Mouse (Mus musculus): ENCODE measurements around the gene Cs. TPM values are rescaled to one million over a fixed set of nuclear protein-coding genes. Genes with fewer than 3 reads are reported as not detected.
"Not testable (repeated sequence)": the region's sequence is repeated elsewhere in the genome, so short reads cannot be mapped to it uniquely, and the experiment has no call there.

Cs gene
- polyA plus RNA-seq (2015; fragmentation: Nextera tagmentation; extraction: Ambion mirVana) = 334 and 347 TPM in 2 replicates

DNA sequence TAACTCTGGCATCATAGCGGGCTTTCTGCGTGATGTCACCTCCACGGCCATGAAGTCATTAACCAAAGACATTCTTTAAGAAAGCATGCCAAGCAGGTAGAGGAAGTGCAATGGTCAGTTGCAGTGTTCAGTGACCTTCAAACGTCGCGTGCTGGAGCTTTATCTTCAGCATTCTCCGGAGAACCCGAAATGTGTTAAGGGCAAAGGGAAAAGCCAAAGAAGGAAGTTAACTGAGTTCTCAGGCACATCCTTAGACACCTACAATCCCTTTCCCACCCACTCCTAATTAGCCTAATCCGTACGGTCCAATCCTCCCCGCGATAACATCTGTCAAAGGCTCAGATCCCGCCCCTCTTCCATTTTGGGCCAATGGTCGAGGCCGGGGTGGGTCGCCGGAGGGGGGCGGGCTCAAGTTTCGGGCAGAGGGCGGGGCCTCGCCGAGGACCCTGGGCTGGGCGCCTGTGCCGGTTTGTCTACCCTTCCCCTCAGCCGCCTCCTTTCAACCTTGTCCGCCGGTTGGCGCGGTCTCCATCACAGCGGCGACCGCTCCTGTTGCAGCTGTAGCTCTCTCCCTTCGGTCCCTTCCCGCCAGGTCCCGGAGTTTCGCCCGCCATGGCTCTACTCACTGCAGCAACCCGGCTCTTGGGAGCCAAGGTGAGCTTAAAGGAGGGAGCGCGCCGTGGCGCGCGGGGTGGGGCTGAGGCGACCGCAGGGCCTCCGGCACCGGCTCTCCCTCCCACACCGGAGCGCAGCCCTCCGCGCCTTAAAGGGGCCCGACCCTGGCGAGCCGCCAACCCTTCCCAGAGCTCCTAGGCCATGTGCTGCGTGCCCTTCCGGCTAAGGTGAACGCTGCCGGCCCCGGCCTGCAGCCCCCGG, at the start of gene Cs:
TSS of gene Cs (plus strand) at position 429 of the 876 bp plus-strand sequence.
- Histone ChIP-seq H3K4me3 (ENCODE audit: low read length) (peak within 1 kb of the TSS; percentile 95), H3K4me2 (ENCODE audit: low read depth, low read length) (peak within 1 kb of the TSS; percentile 73), H3K9ac (ENCODE audit: low read depth, low read length) (peak within 1 kb of the TSS; percentile 88), H3K9me3 (ENCODE audit: control insufficient read depth, low read length) (no peaks in the 10 kb centered on the region), H3K27ac (ENCODE audit: low read length) (peak within 1 kb of the TSS; percentile 98), H3K4me1 (ENCODE audit: control insufficient read depth, insufficient read depth, low read length) (peaks cover 23% of the 10 kb centered on the region), H3K36me3 (ENCODE audit: control insufficient read depth, insufficient read depth, low read length) (no peaks in the 10 kb centered on the region; the same call in 1 of the 2 replicates), H3K27me3 (replicated peaks; ENCODE audit: control insufficient read depth, insufficient read depth, low read length) (no peaks in the 10 kb centered on the region)
- 1% methylated on average over 61 of the region's 61 CpGs for WGBS
- ATAC-seq = peak; percentile 94

DNA sequence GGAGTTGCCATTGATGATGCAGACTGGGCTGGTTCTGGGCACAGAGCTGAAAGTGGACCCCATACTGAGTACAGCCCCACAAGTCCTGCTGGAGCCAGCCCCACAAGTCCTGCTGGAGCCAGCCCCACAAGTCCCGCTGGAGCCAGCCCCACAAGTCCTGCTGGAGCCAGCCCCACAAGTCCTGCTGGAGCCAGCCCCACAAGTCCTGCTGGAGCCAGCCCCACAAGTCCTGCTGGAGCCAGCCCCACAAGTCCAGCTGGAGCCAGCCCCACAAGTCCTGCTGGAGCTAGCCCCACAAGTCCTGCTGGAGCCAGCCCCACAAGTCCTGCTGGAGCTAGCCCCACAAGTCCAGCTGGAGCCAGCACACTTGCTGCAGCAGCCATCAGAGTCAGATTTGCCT, 46.9 kb upstream of the Cs start:
- not testable (repeated sequence) for H3K4me1 ChIP-seq (ENCODE audit: control insufficient read depth, insufficient read depth, low read length); H3K27ac ChIP-seq (ENCODE audit: low read length); ATAC-seq; H3K27me3 ChIP-seq (replicated peaks; ENCODE audit: control insufficient read depth, insufficient read depth, low read length); H3K36me3 ChIP-seq (ENCODE audit: control insufficient read depth, insufficient read depth, low read length); H3K9ac ChIP-seq (ENCODE audit: low read depth, low read length); H3K4me3 ChIP-seq (ENCODE audit: low read length); H3K9me3 ChIP-seq (ENCODE audit: control insufficient read depth, low read length); H3K4me2 ChIP-seq (ENCODE audit: low read depth, low read length)
- 71% methylated on average over 1 of the region's 1 CpGs for WGBS

DNA sequence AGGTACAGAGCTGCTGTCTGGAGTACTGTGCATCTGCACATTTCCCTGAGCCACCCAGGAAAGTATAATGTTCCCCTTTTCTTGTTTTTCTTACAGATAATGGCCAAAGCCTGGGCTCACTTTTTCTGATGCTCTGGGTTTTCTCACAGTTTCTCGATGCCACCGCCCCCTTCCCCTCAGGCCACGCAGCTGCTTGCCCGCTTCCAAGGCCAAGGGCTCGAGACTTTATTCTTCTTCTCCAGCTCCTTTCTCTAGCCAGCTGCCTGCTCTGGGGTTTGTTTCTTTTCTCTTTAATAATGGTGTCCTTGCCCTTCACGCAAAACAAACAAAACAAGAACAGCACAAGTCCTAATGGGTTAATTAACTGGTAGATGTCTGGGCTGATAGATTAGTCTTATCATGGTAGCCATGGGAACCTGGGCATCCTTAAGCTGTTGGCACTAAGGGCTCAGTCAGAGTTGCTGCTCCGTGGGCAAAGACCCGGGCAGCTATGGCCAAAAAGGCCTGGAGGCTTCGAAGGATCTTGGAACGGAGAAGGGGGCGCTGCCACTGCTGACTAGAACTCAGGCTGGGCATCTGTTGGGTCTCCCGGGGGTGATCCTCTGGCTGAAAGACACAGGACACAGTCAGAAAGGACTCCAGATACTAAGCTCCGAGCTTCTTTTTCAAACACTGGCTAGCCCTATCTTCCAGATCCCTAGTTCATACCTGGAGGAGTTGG, 41.0 kb upstream of the Cs start:
- Histone ChIP-seq H3K4me3 (ENCODE audit: low read length) (no peak overlapping the region), H3K36me3 (ENCODE audit: control insufficient read depth, insufficient read depth, low read length) (no peaks in the 10 kb centered on the region), H3K9ac (ENCODE audit: low read depth, low read length) (no peak overlapping the region), H3K4me2 (ENCODE audit: low read depth, low read length) (no peak overlapping the region), H3K4me1 (ENCODE audit: control insufficient read depth, insufficient read depth, low read length) (peaks cover 3% of the 10 kb centered on the region; the same call in 1 of the 2 replicates), H3K27ac (ENCODE audit: low read length) (no peak overlapping the region), H3K27me3 (replicated peaks; ENCODE audit: control insufficient read depth, insufficient read depth, low read length) (no peaks in the 10 kb centered on the region), H3K9me3 (ENCODE audit: control insufficient read depth, low read length) (no peaks in the 10 kb centered on the region)
- ATAC-seq = no peak
- WGBS = 68% methylated on average over 13 of the region's 13 CpGs

DNA sequence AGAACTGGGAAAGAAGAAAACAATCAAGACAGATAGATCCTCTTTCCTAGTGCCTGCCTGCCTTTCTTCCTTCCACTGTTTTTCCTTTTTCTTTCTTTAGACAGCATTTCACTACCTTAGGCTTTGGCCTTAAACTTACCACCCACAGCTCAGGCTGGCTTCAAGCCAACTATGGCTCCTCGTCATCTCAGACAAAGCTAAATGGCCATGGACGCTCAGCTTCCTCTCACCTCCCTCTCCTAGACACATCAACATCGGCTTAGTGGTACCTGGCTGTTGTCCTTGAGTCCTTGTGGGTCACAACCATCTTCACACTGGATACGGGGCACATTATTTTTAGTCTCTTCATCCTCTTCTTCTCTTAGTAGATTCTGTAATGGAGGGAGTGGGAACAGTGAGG, 40.3 kb upstream of the Cs start:
- Histone ChIP-seq H3K27ac (ENCODE audit: low read length) (0 out of 2 replicates have a peak overlapping the region, but pooled peaks have one; percentile 13), H3K4me1 (ENCODE audit: control insufficient read depth, insufficient read depth, low read length) (peaks cover 4% of the 10 kb centered on the region), H3K27me3 (replicated peaks; ENCODE audit: control insufficient read depth, insufficient read depth, low read length) (no peaks in the 10 kb centered on the region), H3K36me3 (ENCODE audit: control insufficient read depth, insufficient read depth, low read length) (no peaks in the 10 kb centered on the region), H3K4me3 (ENCODE audit: low read length) (no peak overlapping the region), H3K4me2 (ENCODE audit: low read depth, low read length) (no peak overlapping the region), H3K9ac (ENCODE audit: low read depth, low read length) (no peak overlapping the region), H3K9me3 (ENCODE audit: control insufficient read depth, low read length) (no peaks in the 10 kb centered on the region)
- 71% methylated on average over 4 of the region's 4 CpGs for WGBS
- no peak for ATAC-seq

DNA sequence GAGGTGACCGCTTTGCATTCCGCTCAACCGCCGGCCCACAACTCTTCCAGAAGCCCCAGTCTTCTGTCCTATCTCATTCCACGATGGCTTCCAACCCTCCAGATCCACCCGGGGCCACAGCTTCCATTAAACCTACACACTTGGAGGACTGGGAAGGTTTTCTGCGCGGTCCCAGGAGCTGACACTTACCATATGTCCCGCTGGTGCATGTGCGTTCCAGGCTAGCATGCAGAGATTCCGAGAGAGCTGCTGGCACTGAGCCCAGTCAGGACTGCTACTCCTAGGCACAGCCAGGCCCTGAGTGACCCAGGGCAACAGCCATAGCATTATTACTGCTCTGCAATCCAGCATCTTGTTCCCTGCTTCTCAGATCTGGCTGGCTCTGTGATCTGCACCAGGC, 39.9 kb upstream of the Cs start:
- no peak overlapping the region for H3K4me2 ChIP-seq (ENCODE audit: low read depth, low read length)
- H3K4me1 ChIP-seq (ENCODE audit: control insufficient read depth, insufficient read depth, low read length) = peaks cover 8% of the 10 kb centered on the region
- no peak overlapping the region for H3K4me3 ChIP-seq (ENCODE audit: low read length)
- peak overlapping the region; percentile 3 for H3K9ac ChIP-seq (ENCODE audit: low read depth, low read length)
- 62% methylated on average over 11 of the region's 11 CpGs for WGBS
- H3K27me3 ChIP-seq (replicated peaks; ENCODE audit: control insufficient read depth, insufficient read depth, low read length) = no peaks in the 10 kb centered on the region
- H3K36me3 ChIP-seq (ENCODE audit: control insufficient read depth, insufficient read depth, low read length) = no peaks in the 10 kb centered on the region
- no peaks in the 10 kb centered on the region for H3K9me3 ChIP-seq (ENCODE audit: control insufficient read depth, low read length)
- ATAC-seq = peak; percentile 65
- 0 out of 2 replicates have a peak overlapping the region, but pooled peaks have one; percentile 13 for H3K27ac ChIP-seq (ENCODE audit: low read length)

DNA sequence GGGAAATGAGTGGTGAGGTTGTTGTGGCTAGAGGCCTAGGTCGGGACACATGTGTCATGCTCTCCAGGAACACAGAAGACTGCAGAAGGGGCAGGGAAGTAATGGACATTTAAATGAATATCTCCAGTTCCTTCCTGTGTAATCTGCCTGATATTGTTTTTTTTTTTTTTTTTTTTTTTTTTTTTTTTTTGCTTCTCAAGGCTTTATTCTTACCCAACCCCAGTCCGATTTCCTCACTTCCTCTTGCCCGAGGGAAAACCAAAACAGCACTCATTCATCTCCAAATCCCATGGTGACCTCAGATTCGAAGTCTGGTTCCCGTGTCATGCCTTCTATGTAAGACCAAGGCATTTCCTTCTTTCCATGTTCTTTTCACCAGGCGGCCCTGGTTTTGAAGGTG, 39.3 kb upstream of the Cs start:
- WGBS = 73% methylated on average over 6 of the region's 6 CpGs
- H3K27ac ChIP-seq (ENCODE audit: low read length) = no peak overlapping the region

DNA sequence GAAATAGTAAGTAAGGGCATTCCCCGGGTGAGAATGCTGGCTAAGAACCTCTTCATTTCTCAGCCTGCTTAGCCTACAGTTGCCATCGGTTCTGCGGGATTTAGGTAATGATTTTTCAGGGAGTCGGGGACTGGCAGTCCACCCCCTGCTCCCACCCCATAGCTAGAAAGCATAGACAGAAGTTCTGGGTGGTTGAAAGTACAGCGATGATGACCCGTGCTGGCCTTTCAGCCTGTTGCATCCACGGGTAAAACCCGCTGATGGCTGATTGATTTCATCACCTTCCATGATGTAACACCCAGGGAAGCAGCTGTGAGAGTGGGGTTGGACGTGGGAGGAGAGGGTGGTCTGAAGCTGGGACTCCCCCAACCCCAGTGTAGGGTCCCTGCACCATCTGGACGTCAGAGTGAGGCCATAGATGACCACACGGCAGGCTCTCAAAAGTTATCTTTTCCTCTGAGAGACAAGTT, 38.8 kb upstream of the Cs start, which contains the start of gene Il23a:
TSS of gene Il23a (minus strand) at position 51 of the 470 bp plus-strand sequence.
- H3K27ac ChIP-seq (ENCODE audit: low read length) = 0 out of 2 replicates have a peak within 1 kb of the TSS, but pooled peaks have one; percentile 13
- no peaks in the 10 kb centered on the region for H3K9me3 ChIP-seq (ENCODE audit: control insufficient read depth, low read length)
- H3K4me3 ChIP-seq (ENCODE audit: low read length) = no peak within 1 kb of the TSS
- H3K4me2 ChIP-seq (ENCODE audit: low read depth, low read length) = no peak within 1 kb of the TSS
- H3K36me3 ChIP-seq (ENCODE audit: control insufficient read depth, insufficient read depth, low read length) = no peaks in the 10 kb centered on the region
- peaks cover 8% of the 10 kb centered on the region for H3K4me1 ChIP-seq (ENCODE audit: control insufficient read depth, insufficient read depth, low read length)
- ATAC-seq = no peak
- H3K27me3 ChIP-seq (replicated peaks; ENCODE audit: control insufficient read depth, insufficient read depth, low read length) = no peaks in the 10 kb centered on the region
- 84% methylated on average over 11 of the region's 11 CpGs for WGBS
- peak within 1 kb of the TSS; percentile 3 for H3K9ac ChIP-seq (ENCODE audit: low read depth, low read length)

More for the DNA sequence above, 39.3 kb upstream of the Cs start:
- Histone ChIP-seq H3K4me2 (ENCODE audit: low read depth, low read length) (no peak overlapping the region), H3K4me3 (ENCODE audit: low read length) (no peak overlapping the region), H3K4me1 (ENCODE audit: control insufficient read depth, insufficient read depth, low read length) (peaks cover 8% of the 10 kb centered on the region), H3K9me3 (ENCODE audit: control insufficient read depth, low read length) (no peaks in the 10 kb centered on the region), H3K36me3 (ENCODE audit: control insufficient read depth, insufficient read depth, low read length) (no peaks in the 10 kb centered on the region), H3K27me3 (replicated peaks; ENCODE audit: control insufficient read depth, insufficient read depth, low read length) (no peaks in the 10 kb centered on the region), H3K9ac (ENCODE audit: low read depth, low read length) (no peak overlapping the region; the same call in 1 of the 2 replicates)
- ATAC-seq = no peak

DNA sequence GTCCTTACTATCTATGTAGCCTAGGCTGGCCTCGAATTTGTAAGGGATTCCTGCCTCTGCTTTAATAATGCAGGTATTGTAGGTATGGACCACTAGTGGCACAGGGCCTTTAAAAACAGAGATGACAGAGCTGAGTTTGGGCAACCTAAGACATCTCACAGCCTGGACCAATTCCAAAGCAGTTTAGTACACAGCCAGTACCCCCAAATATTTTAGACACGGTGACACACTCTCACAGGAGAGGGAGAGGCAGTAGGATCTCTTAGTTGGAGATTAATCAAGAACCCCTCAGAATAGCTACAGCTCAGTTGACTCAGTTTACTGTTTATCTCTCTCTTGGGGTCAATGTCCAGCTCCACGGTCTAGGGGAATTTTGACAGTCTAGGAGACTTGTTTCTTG, 35.2 kb upstream of the Cs start:
- peak overlapping the region; percentile 96 for H3K27ac ChIP-seq (ENCODE audit: low read length)
- H3K4me2 ChIP-seq (ENCODE audit: low read depth, low read length) = peak overlapping the region; percentile 90
- no peak for ATAC-seq
- peak overlapping the region; percentile 89 for H3K9ac ChIP-seq (ENCODE audit: low read depth, low read length)
- no peaks in the 10 kb centered on the region for H3K36me3 ChIP-seq (ENCODE audit: control insufficient read depth, insufficient read depth, low read length)
- no peaks in the 10 kb centered on the region for H3K27me3 ChIP-seq (replicated peaks; ENCODE audit: control insufficient read depth, insufficient read depth, low read length)
- WGBS = 32% methylated on average over 3 of the region's 3 CpGs
- H3K4me3 ChIP-seq (ENCODE audit: low read length) = peak overlapping the region; percentile 73
- H3K4me1 ChIP-seq (ENCODE audit: control insufficient read depth, insufficient read depth, low read length) = peaks cover 11% of the 10 kb centered on the region
- no peaks in the 10 kb centered on the region for H3K9me3 ChIP-seq (ENCODE audit: control insufficient read depth, low read length)

DNA sequence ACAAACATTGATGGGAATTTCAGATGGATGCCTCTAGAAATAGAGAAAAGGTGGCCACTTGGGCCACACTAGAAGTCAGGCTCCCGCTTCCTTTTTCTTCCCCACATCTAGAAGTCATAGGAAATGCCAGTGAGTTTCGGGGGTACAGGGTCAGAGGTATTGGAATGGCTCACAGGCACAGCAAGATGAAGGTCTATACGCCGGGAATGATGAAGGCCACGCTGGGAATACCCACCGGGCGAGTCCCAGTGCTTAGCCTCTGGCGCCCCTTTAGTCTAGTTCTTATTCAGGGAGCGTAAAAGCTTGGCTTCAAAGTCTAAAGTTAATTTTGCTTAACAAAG, 34.8 kb upstream of the Cs start:
- H3K27me3 ChIP-seq (replicated peaks; ENCODE audit: control insufficient read depth, insufficient read depth, low read length) = no peaks in the 10 kb centered on the region
- WGBS = 1% methylated on average over 9 of the region's 9 CpGs
- peaks cover 10% of the 10 kb centered on the region for H3K4me1 ChIP-seq (ENCODE audit: control insufficient read depth, insufficient read depth, low read length)
- H3K9me3 ChIP-seq (ENCODE audit: control insufficient read depth, low read length) = no peaks in the 10 kb centered on the region
- peak; percentile 49 for ATAC-seq
- H3K4me2 ChIP-seq (ENCODE audit: low read depth, low read length) = peak overlapping the region; percentile 90
- H3K4me3 ChIP-seq (ENCODE audit: low read length) = peak overlapping the region; percentile 73
- H3K27ac ChIP-seq (ENCODE audit: low read length) = peak overlapping the region; percentile 96
- peak overlapping the region; percentile 89 for H3K9ac ChIP-seq (ENCODE audit: low read depth, low read length)
- no peaks in the 10 kb centered on the region for H3K36me3 ChIP-seq (ENCODE audit: control insufficient read depth, insufficient read depth, low read length)
